ENCODE assay signal across 8 mouse cellular contexts in genomic region chr14:121697709-121698619, GRCm38 (mm10).
DNase-seq lines count a peak whose midpoint lies in the region; ATAC-seq lines count a peak whose summit lies in the region.

No protein-coding gene starts in this region.

- peak overlapping the region; percentile 40 for H3K4me3 ChIP-seq in intestine, embryonic 15.5 days (replicated peaks)
- H3K4me3 ChIP-seq in stomach, embryonic 14.5 days (ENCODE audit: low read depth, low read length): peak overlapping the region; percentile 22

- peak; percentile 56 for DNase-seq in R1 (ENCODE audit: low read depth, low spot score)
- DNase-seq in embryo, embryonic 10.5 days (ENCODE audit: low spot score): peak; percentile 61
- peak; percentile 25 to 27 for DNase-seq in left cerebral cortex, postnatal 36 days (ENCODE audit: low spot score in 2 of 2)
- DNase-seq in spleen, adult 12 weeks (ENCODE audit: low spot score): no peak

- intact Hi-C loops in left cerebral cortex, postnatal 36 days (cut with DNase I): loop anchor here (5.0 kb wide), 1 partner anchor 36 kb away; no protein-coding TSS in a partner anchor

- H3K9me3 ChIP-seq in intestine, embryonic 15.5 days: no peaks in the 10 kb centered on the region
- H3K9me3 ChIP-seq in stomach, embryonic 14.5 days (ENCODE audit: control insufficient read depth, low read depth, low read length): no peaks in the 10 kb centered on the region

- H3K27me3 ChIP-seq in intestine, embryonic 15.5 days (replicated peaks): no peaks in the 10 kb centered on the region
- H3K27me3 ChIP-seq in stomach, embryonic 14.5 days (ENCODE audit: control insufficient read depth, insufficient read depth, low read length): no peaks in the 10 kb centered on the region

- peak overlapping the region; percentile 46 for H3K9ac ChIP-seq in intestine, embryonic 15.5 days
- H3K9ac ChIP-seq in stomach, embryonic 14.5 days (replicated peaks; ENCODE audit: low read depth, low read length): peak overlapping the region; percentile 18; the same call in 1 of the 2 replicates

- H3K4me2 ChIP-seq in intestine, embryonic 15.5 days (replicated peaks): peak overlapping the region; percentile 61
- H3K4me2 ChIP-seq in stomach, embryonic 14.5 days (replicated peaks; ENCODE audit: low read depth, low read length): peak overlapping the region; percentile 42

- H3K27ac ChIP-seq in intestine, embryonic 15.5 days: peak overlapping the region; percentile 74
- H3K27ac ChIP-seq in stomach, embryonic 14.5 days (ENCODE audit: low read length): peak overlapping the region; percentile 53

- WGBS in intestine, embryonic 15.5 days: 8% methylated on average over 23 of the region's 23 CpGs
- 7% methylated on average over 23 of the region's 23 CpGs for WGBS in stomach, embryonic 14.5 days

- no peaks in the 10 kb centered on the region for H3K36me3 ChIP-seq in intestine, embryonic 15.5 days
- H3K36me3 ChIP-seq in stomach, embryonic 14.5 days (ENCODE audit: control insufficient read depth, insufficient read depth, low read length): no peaks in the 10 kb centered on the region

- H3K4me1 ChIP-seq in intestine, embryonic 15.5 days (replicated peaks): peaks cover 32% of the 10 kb centered on the region
- H3K4me1 ChIP-seq in stomach, embryonic 14.5 days (ENCODE audit: control insufficient read depth, insufficient read depth, low read length): peaks cover 22% of the 10 kb centered on the region

- 0 out of 2 replicates have a peak, but pooled peaks have one; percentile 26 for ATAC-seq in granulocyte monocyte progenitor cell, adult 5-6 weeks (replicated peaks; ENCODE audit: poor library complexity, severe bottlenecking)
- ATAC-seq in intestine, embryonic 15.5 days: peak; percentile 78
- ATAC-seq in megakaryocyte progenitor cell, adult 5-6 weeks (replicated peaks; ENCODE audit: poor library complexity): peak; percentile 15
- peak; percentile 72 for ATAC-seq in stomach, embryonic 14.5 days (ENCODE audit: insufficient number of reproducible peaks, insufficient read depth, low FRiP score, low read depth)

Comparison
In these comparisons a context has a peak if more than half of its experiments do, and no peak if none do; other contexts are left out.
1. ATAC-seq: peak in every context shown above with its lines; median percentile 78 in intestine, embryonic 15.5 days; 72 in stomach, embryonic 14.5 days; 26 in granulocyte monocyte progenitor cell, adult 5-6 weeks; 15 in megakaryocyte progenitor cell, adult 5-6 weeks.